Mouse (Mus musculus) spleen, postnatal 4 days (tissue): Measurements from ENCODE around the gene Cers6.

Source experiments
- DNase-seq, 2 experiments: peaks; one replicate each; pipeline ENCODE4 v3.0.0; 2022; ENCODE audit warnings: low spot score in 2 of 2

Gene Cers6

DNA sequence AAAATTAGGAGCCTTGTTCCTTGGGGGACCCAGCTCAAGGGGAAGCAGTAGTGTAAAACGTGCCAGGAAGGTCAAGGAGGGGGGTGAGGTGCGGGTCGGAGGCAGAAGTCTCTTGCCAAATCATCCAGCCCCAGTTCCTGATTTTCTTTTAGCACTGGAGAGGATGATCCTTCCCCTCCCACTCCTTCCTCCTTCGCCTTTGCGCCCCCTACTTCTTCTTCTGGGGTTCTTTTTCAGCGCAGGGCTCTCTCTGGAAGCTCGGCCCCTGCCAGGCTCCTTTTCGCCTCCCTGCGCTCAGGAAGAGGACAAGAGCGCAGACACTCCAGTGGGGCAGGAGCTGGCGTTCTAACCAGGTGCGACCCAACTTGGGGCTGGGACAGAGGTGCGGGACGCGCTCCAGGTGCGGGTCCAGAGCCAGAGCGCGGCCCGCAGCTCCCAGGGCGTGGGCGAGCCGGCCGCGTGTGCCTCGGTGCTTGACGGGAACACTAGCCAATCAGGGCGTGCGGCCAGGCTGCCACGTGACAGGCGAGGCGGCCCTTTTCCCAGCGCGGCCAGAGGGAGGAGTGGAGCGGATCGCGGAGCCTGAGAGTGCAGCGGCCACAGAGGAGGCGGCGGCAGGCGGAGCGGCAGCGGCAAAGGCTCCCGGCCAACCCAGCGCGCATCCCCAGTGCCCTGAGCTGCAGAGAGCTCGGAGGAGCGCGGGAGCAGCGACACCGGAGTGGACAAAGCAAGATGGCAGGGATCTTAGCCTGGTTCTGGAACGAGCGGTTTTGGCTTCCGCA, at the start of gene Cers6:
Gene Cers6, plus strand, starts transcription at position 538 of the 782 bp plus-strand sequence.
- peak; percentile 78 to 86 for DNase-seq

DNA sequence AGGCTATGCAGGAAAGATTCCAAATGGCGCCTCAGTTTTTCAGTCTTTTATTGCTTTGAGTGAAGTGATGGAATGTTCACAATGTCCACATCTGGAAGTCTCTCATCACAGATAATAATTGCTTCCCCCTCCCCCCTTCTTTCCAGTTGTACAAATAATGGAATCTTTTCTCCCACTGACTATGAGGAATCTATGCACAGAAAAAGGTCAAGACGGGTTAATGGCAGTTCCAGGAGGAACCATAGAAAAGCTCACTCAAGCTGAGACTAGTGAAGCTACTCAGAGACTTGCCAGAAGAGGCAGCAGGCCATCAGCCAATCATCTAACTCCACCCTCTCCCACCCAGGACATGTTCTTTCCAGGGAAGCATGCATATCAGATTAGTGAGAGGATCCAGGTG, 46.8 kb upstream of the Cers6 start:
- no peak for DNase-seq

- DNase-seq = no peak
Measured at GRCm38 (mm10) chr2:68819040-68819439, 42.2 kb upstream of the Cers6 start.

DNA sequence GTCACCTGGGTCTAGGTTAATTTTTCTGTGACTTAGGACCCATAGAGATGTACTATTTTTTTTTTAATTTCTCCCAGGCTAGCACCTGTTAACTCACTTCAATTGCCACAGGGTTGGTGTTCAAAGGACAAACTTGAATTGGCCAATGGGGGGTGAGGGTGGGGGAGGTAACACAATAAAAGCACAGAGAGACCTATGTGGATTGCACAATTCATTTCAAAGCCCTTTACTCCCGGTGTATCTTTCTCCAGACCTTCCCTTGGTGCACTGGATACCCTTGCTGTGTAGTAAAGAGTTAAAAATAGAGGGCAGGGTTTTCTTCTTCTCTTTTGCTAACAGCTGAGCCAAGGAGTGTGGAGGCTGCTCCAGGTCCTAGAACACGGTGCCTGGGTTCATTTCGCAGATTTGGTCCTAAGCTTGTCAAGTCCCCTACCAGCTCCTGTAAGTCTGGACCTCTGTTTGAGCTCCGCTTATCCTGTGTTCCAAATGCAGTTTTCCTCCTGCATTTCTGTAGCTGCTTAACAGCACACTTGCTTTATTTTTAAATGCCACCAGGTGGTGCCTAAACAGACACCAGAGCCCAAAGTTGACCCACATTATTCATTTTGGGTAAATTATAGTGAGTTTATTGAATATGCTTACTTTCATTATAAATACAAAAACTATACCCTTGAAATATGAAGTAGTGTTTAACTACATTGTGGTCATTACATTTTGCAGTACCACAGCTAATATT, 38.9 kb upstream of the Cers6 start:
- no peak for DNase-seq

- peak in 1 of 2 experiments; percentile 23 for DNase-seq
Measured at GRCm38 (mm10) chr2:68825326-68826020, 35.8 kb upstream of the Cers6 start.

GRCm38 (mm10) chr2:68843330-68843729, 17.9 kb upstream of the Cers6 start:
- no peak for DNase-seq

GRCm38 (mm10) chr2:68844530-68844929, 16.7 kb upstream of the Cers6 start:
- no peak for DNase-seq

GRCm38 (mm10) chr2:68845002-68845740, 16.1 kb upstream of the Cers6 start:
- no peak for DNase-seq

DNA sequence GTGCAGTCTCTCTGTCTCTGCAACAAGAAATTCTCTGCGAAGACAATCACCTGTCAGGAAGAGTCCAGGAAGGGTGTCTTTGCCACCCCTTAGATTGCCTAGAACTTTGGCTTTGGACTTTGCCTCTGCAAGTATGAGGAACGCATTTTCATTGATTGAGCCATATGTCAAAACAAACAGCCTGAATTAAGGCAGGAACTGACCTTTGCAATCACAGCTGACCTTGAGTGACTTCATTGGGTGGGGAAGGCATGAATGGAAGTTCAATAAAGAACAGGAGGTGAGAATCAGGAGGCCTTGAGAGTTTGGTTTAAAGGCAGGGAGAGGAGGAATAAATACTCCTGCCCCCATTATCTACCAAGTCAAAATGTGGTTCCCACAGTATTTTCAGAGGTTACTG, 850 bp upstream of the Cers6 start:
- DNase-seq = no peak

DNA sequence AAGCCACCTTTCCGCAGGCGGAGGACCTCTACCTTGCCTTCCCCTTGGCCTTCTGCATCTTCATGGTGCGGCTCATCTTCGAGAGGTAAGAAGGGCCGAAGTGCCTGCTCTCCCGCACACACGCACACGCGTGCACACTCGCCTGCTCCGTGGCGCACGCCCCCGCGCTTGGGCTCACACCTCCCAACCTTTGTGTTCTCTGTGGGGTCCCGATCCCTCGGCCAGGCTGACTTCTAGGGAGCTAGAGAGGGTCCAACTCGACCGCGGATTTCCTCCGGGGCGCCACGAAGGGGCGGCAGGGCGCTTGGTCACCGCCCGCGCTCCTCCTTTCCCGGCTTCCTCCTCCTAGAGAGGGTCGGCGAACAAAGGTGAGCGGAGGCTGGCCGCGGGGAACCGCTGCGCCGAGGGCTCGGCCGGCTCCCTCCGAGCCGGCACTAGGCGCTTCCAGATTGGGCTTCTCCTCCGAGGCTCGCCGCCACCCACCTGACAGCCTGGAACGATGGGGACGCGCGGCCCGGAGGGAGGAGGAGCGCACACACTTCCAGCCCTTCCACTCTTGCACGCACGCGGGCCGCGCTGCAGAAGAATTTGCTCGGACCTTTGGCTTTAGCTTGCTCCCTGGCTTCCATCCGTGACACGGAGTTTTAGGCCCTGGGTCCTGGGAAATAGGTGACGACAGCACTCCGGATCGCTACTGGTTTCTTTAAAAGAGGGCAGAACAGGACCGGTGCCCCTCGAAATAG, 651 bp downstream of the Cers6 start:
- DNase-seq = peak in 1 of 2 experiments; percentile 68

DNA sequence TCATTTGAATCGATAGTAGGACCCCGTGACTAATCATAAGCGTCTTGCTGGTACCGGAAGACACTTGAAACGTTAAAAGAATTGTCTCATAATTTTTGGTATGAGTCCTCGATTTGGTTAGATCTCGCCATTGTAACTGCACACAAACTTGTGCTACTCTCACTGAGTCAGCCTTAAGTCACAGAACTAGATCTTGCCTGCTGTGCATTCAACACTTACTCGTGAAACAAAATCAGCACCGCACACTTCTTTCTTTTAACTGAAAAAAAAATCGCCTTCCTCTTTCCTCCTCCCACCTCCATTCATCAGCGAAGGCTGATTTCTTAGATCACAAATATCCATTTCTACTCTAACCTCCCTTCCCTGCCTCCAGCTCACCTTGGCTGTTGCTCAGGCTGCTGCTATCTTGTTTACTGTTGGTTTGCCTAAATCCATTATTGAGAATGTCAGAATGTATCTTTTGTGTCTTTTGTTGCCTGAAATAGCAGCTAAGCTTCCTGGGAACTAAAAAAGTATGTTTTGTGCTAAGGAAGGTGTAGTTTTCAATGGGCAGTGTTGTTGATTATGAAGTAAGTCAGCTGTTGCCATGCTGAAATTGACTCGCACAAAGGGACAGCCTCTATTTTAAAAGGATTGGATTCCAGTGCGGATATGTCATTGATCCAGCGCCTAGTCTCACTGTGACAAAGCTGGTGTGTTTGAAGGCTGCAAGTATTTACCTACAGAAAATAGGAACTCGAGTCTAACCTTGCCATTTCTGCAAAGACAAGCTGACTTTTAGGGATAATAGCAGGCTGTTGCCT, 1.4 kb downstream of the Cers6 start:
- no peak for DNase-seq

DNA sequence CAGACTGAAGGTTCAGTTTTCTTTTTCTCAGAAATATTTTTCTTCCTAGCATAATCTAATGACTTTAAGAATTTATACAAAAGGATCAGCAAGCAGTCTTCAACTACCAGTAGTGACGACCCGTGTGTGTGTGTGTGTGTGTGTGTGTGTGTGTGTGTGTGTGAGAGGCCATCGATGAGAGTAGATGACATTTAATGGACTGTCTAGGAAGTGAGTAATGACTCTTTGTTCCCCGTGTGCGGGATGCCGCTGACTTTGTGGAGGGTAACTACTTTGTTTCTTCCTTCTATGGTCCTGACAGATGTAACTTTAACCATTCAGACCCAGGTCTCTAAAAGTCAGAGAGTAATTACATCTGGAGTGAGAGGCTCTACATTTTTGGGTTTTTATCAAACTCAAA, 2.3 kb downstream of the Cers6 start:
- no peak for DNase-seq

DNA sequence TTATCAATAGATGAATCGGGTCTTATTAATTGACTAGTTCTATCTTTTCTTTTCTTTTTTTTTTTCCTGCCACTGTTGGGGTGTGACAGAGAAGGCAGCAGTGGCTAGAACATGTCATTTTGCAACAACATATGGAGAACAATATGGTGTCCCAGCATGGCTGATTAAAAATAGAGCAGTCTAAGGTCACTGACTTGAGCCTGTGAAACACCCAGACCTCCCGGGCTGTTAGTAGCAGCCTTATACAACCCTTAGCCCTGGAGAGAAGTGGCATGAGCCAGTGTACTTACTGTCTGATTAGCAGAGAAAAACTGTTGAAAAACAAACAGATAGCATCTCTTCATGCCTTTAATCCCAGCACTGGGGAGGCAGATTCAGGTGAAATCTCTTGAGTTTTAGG, 3.1 kb downstream of the Cers6 start:
- DNase-seq = no peak

GRCm38 (mm10) chr2:68867148-68867547, 5.9 kb downstream of the Cers6 start:
- no peak for DNase-seq

- DNase-seq = no peak
Measured at GRCm38 (mm10) chr2:68870999-68871780, 9.9 kb downstream of the Cers6 start.

GRCm38 (mm10) chr2:68873086-68873485, 11.8 kb downstream of the Cers6 start:
- no peak for DNase-seq

- DNase-seq = peak in 1 of 2 experiments; percentile 17
Measured at GRCm38 (mm10) chr2:68873653-68874441, 12.6 kb downstream of the Cers6 start.

- no peak for DNase-seq
Measured at GRCm38 (mm10) chr2:68874575-68874974, 13.3 kb downstream of the Cers6 start.
